Comparison of ENCODE assay signal across 8 mouse cellular contexts in the genomic region with DNA sequence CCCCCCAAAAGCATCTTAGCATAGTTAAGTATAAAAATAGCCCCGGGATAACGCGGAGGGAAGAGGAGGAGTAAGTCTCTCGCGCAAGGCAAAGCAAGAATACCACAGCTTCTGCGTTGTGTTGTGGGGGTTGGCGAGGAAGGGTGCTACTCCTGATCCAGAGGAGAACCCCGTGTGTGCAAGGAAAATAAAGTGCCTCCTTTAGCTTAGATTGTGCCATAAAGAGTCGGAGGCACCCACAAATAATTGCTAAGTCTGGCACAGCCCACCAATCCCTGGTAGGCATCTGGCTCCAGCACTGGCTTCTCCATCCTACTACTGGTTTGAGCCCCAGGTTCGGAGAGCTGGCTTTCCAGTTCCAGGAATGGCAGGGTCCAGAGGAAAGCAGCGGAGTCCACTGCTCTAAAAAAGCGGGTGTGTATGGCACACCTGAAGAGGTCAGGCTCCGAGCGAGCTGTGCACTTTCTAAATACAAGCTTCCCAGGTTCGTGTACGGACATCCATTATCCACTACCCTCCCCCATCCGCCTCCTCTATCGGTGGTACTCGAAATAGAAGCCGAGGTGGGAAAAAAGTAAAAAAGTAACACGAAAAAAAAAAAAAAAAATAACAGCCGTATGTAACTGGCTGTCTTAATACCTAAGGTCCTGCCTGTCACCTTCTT.
DNase-seq lines count a peak whose midpoint lies in the region; ATAC-seq and TF ChIP-seq lines count a peak whose summit lies in the region.

No protein-coding gene starts in this region.

- H3K9ac ChIP-seq in lung, embryonic 15.5 days: no peak overlapping the region
- peak overlapping the region; percentile 68 for H3K9ac ChIP-seq in hindbrain, postnatal 0 days (replicated peaks; ENCODE audit: low read length)
- H3K9ac ChIP-seq in midbrain, embryonic 16.5 days (ENCODE audit: low read depth, low read length): peak overlapping the region; percentile 64

- no peak overlapping the region for H3K27ac ChIP-seq in lung, embryonic 15.5 days
- peak overlapping the region; percentile 63; the same call in 1 of the 2 replicates for H3K27ac ChIP-seq in hindbrain, postnatal 0 days
- H3K27ac ChIP-seq in midbrain, embryonic 16.5 days (ENCODE audit: low read length): peak overlapping the region; percentile 61; the same call in 1 of the 2 replicates

- 3% methylated on average over 22 of the region's 22 CpGs for WGBS in lung, embryonic 15.5 days
- 2% methylated on average over 22 of the region's 22 CpGs for WGBS in hindbrain, postnatal 0 days
- 1% methylated on average over 22 of the region's 22 CpGs for WGBS in midbrain, embryonic 16.5 days

- H3K36me3 ChIP-seq in lung, embryonic 15.5 days: no peaks in the 10 kb centered on the region
- H3K36me3 ChIP-seq in hindbrain, postnatal 0 days (ENCODE audit: insufficient read depth, low read length): no peaks in the 10 kb centered on the region
- H3K36me3 ChIP-seq in midbrain, embryonic 16.5 days (ENCODE audit: control insufficient read depth, insufficient read depth, low read length): no peaks in the 10 kb centered on the region

- H3K4me1 ChIP-seq in lung, embryonic 15.5 days: peaks cover 13% of the 10 kb centered on the region
- H3K4me1 ChIP-seq in hindbrain, postnatal 0 days (ENCODE audit: insufficient read depth, low read length): peaks cover 6% of the 10 kb centered on the region; the same call in 1 of the 2 replicates
- H3K4me1 ChIP-seq in midbrain, embryonic 16.5 days (ENCODE audit: control insufficient read depth, insufficient read depth, low read length): peaks cover 9% of the 10 kb centered on the region; the same call in 1 of the 2 replicates

- no peaks in the 10 kb centered on the region for H3K9me3 ChIP-seq in lung, embryonic 15.5 days
- H3K9me3 ChIP-seq in hindbrain, postnatal 0 days (ENCODE audit: low read length): no peaks in the 10 kb centered on the region
- H3K9me3 ChIP-seq in midbrain, embryonic 16.5 days (replicated peaks; ENCODE audit: control insufficient read depth, low read length, poor library complexity, severe bottlenecking): no peaks in the 10 kb centered on the region

- no peak for ATAC-seq in lung, embryonic 15.5 days (ENCODE audit: borderline replicate concordance, extremely low read depth, low FRiP score, low TSS enrichment)
- ATAC-seq in hindbrain, postnatal 0 days: no peak
- ATAC-seq in midbrain, embryonic 16.5 days: no peak

- H3K27me3 ChIP-seq in lung, embryonic 15.5 days: peaks cover 32% of the 10 kb centered on the region
- H3K27me3 ChIP-seq in hindbrain, postnatal 0 days (ENCODE audit: insufficient read depth, low read length): no peaks in the 10 kb centered on the region
- H3K27me3 ChIP-seq in midbrain, embryonic 16.5 days (ENCODE audit: control insufficient read depth, insufficient read depth, low read depth, low read length): no peaks in the 10 kb centered on the region

- peak overlapping the region; percentile 53 for H3K4me3 ChIP-seq in lung, embryonic 15.5 days
- H3K4me3 ChIP-seq in hindbrain, postnatal 0 days (ENCODE audit: low read length): peak overlapping the region; percentile 89
- peak overlapping the region; percentile 63 for H3K4me3 ChIP-seq in midbrain, embryonic 16.5 days (ENCODE audit: low read depth, low read length)

- no peak; the same call in 1 of the 2 replicates for TF ChIP-seq CTCF in hindbrain, postnatal 0 days (IDR thresholded peaks at IDR 0.05; ENCODE audit: low read depth)

- DNase-seq in adrenal gland, adult 2 months: peak; percentile 46
- no peak for DNase-seq in adrenal gland, postnatal 10 days
- DNase-seq in lung, postnatal 4 days: no peak
- peak; percentile 38 for DNase-seq in hindbrain, postnatal 0 days (ENCODE audit: low spot score)
- no peak for DNase-seq in MN1 (ENCODE audit: low spot score)
- DNase-seq in testis, postnatal 14 days (ENCODE audit: low spot score): no peak

- peak overlapping the region; percentile 82 for H3K4me2 ChIP-seq in lung, embryonic 15.5 days
- H3K4me2 ChIP-seq in hindbrain, postnatal 0 days (ENCODE audit: low read depth, low read length): peak overlapping the region; percentile 95
- H3K4me2 ChIP-seq in midbrain, embryonic 16.5 days (ENCODE audit: low read length): peak overlapping the region; percentile 88

Comparison
In these comparisons a context has a peak if more than half of its experiments do, and no peak if none do; other contexts are left out.
1. DNase-seq: peak in adrenal gland, adult 2 months (single experiment) and hindbrain, postnatal 0 days (single experiment); none in adrenal gland, postnatal 10 days (single experiment), lung, postnatal 4 days (0 of 2), MN1 (single experiment) and testis, postnatal 14 days (single experiment).
2. Peak in every context shown above with its lines, with median percentiles within 50 percentile points of each other: H3K4me2 ChIP-seq and H3K4me3 ChIP-seq.